Mouse (Mus musculus) heart, embryonic 15.5 days (tissue): ENCODE results near the gene 1600002K03Rik. TPM values are rescaled to one million over a fixed set of nuclear protein-coding genes. Genes with fewer than 3 reads are reported as not detected.

Experiments used
- ATAC-seq: fragments of 200-750 bp; cut with Nextera tagmentation; replicated peaks from 2 replicates; pipeline ENCODE4 v1.8.0; 2017; ENCODE audit warnings: low read depth, moderate TSS enrichment; ENCODE audit not compliant: insufficient number of reproducible peaks, insufficient read depth, low FRiP score
- H3K27ac ChIP-seq: fragments of 300-500 bp; sonication (generic); 2 replicates; pipeline ENCODE4 v1.5.1; 2015; ENCODE audit warnings: mild to moderate bottlenecking, inconsistent platforms
- H3K27me3 ChIP-seq: fragments of 300-500 bp; sonication (generic); 2 replicates; pipeline ENCODE4 v1.6.1; 2015; ENCODE audit warnings: inconsistent platforms
- H3K36me3 ChIP-seq: fragments of 300-500 bp; sonication (generic); 2 replicates; pipeline ENCODE4 v1.6.1; 2015; ENCODE audit warnings: mild to moderate bottlenecking, inconsistent platforms
- H3K4me1 ChIP-seq: fragments of 300-500 bp; sonication (generic); replicated peaks from 2 replicates; pipeline ENCODE4 v1.6.1; 2015; ENCODE audit warnings: inconsistent platforms
- H3K4me2 ChIP-seq: fragments of 300-500 bp; sonication (generic); 2 replicates; pipeline ENCODE4 v1.6.1; 2015; ENCODE audit warnings: inconsistent platforms, mild to moderate bottlenecking, moderate library complexity
- H3K4me3 ChIP-seq: fragments of 300-500 bp; sonication (generic); 2 replicates; pipeline ENCODE4 v1.5.1; 2015; ENCODE audit warnings: mild to moderate bottlenecking, inconsistent platforms
- H3K9ac ChIP-seq: fragments of 300-500 bp; sonication (generic); 2 replicates; pipeline ENCODE4 v1.6.1; 2015; ENCODE audit warnings: mild to moderate bottlenecking, inconsistent platforms
- H3K9me3 ChIP-seq: fragments of 300-500 bp; sonication (generic); replicated peaks from 2 replicates; pipeline ENCODE4 v1.6.1; 2016; ENCODE audit warnings: inconsistent platforms
- WGBS: fragments of 180-500 bp; shearing (Covaris S2); methylation state at CpG from one replicate; pipeline ENCODE4 v1.1.7; 2015; ENCODE audit warnings: mixed read lengths; 5-methylcytosine and 5-hydroxymethylcytosine counted together
- polyA plus RNA-seq: library from polyadenylated mRNA; unstranded; fragments of >200 nt; fragmentation: Nextera tagmentation; extraction: Ambion mirVana; gene quantifications from 2 replicates; pipeline ENCODE4 v1.2.1, GENCODE M21; 2015

The 1600002K03Rik gene
- polyA plus RNA-seq, 1 experiment from 2014 or later = 7.7 TPM

GRCm38 (mm10) chr10:80141786-80142529 lies 30.8 kb upstream of the 1600002K03Rik start:
- peak overlapping the region; percentile 82 for H3K4me2 ChIP-seq
- H3K36me3 ChIP-seq = peaks cover 32% of the 10 kb centered on the region
- WGBS = 1% methylated on average over 43 of the region's 43 CpGs
- peak overlapping the region; percentile 90 for H3K9ac ChIP-seq
- peak overlapping the region; percentile 87 for H3K27ac ChIP-seq
- peaks cover 14% of the 10 kb centered on the region for H3K27me3 ChIP-seq
- peak; percentile 85 for ATAC-seq
- H3K4me1 ChIP-seq = peaks cover 85% of the 10 kb centered on the region
- H3K9me3 ChIP-seq = no peaks in the 10 kb centered on the region
- peak overlapping the region; percentile 78 for H3K4me3 ChIP-seq

GRCm38 (mm10) chr10:80142530-80142925 lies 30.2 kb upstream of the 1600002K03Rik start:
- Histone ChIP-seq H3K9ac (peak overlapping the region; percentile 90), H3K4me3 (peak overlapping the region; percentile 78), H3K4me1 (peaks cover 85% of the 10 kb centered on the region), H3K36me3 (peaks cover 32% of the 10 kb centered on the region), H3K4me2 (peak overlapping the region; percentile 82), H3K27me3 (0 out of 2 replicates have a peak, but pooled peaks cover 9% of the 10 kb centered on the region), H3K27ac (peak overlapping the region; percentile 87), H3K9me3 (no peaks in the 10 kb centered on the region)
- WGBS = under 1% methylated on average over 15 of the region's 15 CpGs
- no peak for ATAC-seq

DNA sequence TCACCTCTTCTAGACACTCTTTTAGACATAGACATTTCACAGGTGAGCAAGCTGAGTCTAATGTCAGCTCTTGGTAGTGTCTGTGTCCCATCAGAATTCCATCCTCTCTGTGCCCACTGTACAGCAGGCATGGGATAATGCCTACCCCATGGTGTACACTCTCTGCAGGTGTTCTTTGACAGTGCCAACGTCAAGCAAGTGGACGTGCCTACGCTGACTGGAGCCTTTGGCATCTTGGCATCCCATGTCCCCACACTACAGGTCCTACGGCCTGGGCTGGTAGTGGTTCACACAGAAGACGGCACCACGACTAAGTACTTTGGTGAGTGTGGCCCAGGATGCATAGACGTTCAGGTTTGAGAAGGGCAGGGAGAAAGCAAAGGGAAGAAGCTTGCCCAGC lies 29.1 kb upstream of the 1600002K03Rik start:
- Histone ChIP-seq H3K4me2 (peak overlapping the region; percentile 82; the same call in 1 of the 2 replicates), H3K27me3 (0 out of 2 replicates have a peak, but pooled peaks cover 2% of the 10 kb centered on the region), H3K9ac (no peak overlapping the region), H3K4me1 (peaks cover 78% of the 10 kb centered on the region), H3K27ac (no peak overlapping the region), H3K9me3 (no peaks in the 10 kb centered on the region), H3K36me3 (peaks cover 32% of the 10 kb centered on the region), H3K4me3 (peak overlapping the region; percentile 78; the same call in 1 of the 2 replicates)
- WGBS = 92% methylated on average over 7 of the region's 7 CpGs
- ATAC-seq = no peak

DNA sequence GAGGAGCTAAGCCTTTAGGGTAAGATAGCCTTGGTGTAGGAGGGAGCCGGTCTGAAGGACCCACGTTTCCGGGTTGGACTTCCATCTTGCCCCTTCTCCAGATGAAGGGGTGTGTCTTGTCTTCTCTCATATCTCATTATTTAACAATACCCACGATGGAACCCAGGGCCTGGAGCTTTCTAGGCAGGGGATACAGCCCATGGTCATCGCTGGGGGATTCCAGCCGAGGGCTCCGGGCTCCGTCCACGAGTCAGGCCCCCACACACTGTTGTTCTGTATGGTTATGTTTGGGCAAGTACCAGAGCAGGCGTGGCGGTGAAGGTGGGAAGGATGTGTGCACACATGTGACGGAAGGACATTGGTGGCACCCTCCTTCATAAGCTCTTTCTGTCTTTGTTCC lies 28.6 kb upstream of the 1600002K03Rik start:
- Histone ChIP-seq H3K9ac (no peak overlapping the region), H3K9me3 (no peaks in the 10 kb centered on the region), H3K4me2 (no peak overlapping the region), H3K27ac (no peak overlapping the region), H3K4me3 (no peak overlapping the region), H3K36me3 (peaks cover 32% of the 10 kb centered on the region), H3K4me1 (peaks cover 73% of the 10 kb centered on the region), H3K27me3 (no peaks in the 10 kb centered on the region)
- 87% methylated on average over 12 of the region's 12 CpGs for WGBS
- no peak for ATAC-seq

GRCm38 (mm10) chr10:80144864-80145838 lies 27.6 kb upstream of the 1600002K03Rik start:
- whole genome bisulfite sequencing = 72% methylated on average over 20 of the region's 20 CpGs
- no peak for ATAC-seq
- H3K27ac ChIP-seq = peak overlapping the region; percentile 100
- H3K4me3 ChIP-seq = no peak overlapping the region
- 0 out of 2 replicates have a peak overlapping the region, but pooled peaks have one; percentile 80 for H3K4me2 ChIP-seq
- no peaks in the 10 kb centered on the region for H3K9me3 ChIP-seq
- H3K27me3 ChIP-seq = no peaks in the 10 kb centered on the region
- H3K9ac ChIP-seq = peak overlapping the region; percentile 41; the same call in 1 of the 2 replicates
- H3K36me3 ChIP-seq = peaks cover 32% of the 10 kb centered on the region
- H3K4me1 ChIP-seq = peaks cover 66% of the 10 kb centered on the region

- Histone ChIP-seq H3K27me3 (no peaks in the 10 kb centered on the region), H3K4me3 (no peak overlapping the region), H3K9ac (peak overlapping the region; percentile 41; the same call in 1 of the 2 replicates), H3K9me3 (no peaks in the 10 kb centered on the region), H3K4me1 (peaks cover 64% of the 10 kb centered on the region), H3K27ac (peak overlapping the region; percentile 100), H3K36me3 (peaks cover 32% of the 10 kb centered on the region), H3K4me2 (peak overlapping the region; percentile 80; the same call in 1 of the 2 replicates)
- no peak for ATAC-seq
- WGBS = 80% methylated on average over 6 of the region's 6 CpGs
Observed at GRCm38 (mm10) chr10:80145896-80146295, 26.8 kb upstream of the 1600002K03Rik start.

- H3K9me3 ChIP-seq = no peaks in the 10 kb centered on the region
- H3K27ac ChIP-seq = peak overlapping the region; percentile 100
- H3K27me3 ChIP-seq = no peaks in the 10 kb centered on the region
- H3K9ac ChIP-seq = peak overlapping the region; percentile 41; the same call in 1 of the 2 replicates
- 53% methylated on average over 4 of the region's 4 CpGs for WGBS
- no peak for ATAC-seq
- peak overlapping the region; percentile 80; the same call in 1 of the 2 replicates for H3K4me2 ChIP-seq
- peaks cover 33% of the 10 kb centered on the region for H3K36me3 ChIP-seq
- H3K4me1 ChIP-seq = peaks cover 60% of the 10 kb centered on the region
- H3K4me3 ChIP-seq = no peak overlapping the region
Observed at GRCm38 (mm10) chr10:80146568-80147011, 26.2 kb upstream of the 1600002K03Rik start.

- Histone ChIP-seq H3K36me3 (peaks cover 35% of the 10 kb centered on the region), H3K4me3 (peak overlapping the region; percentile 76), H3K4me1 (peaks cover 63% of the 10 kb centered on the region), H3K4me2 (peak overlapping the region; percentile 80), H3K27me3 (no peaks in the 10 kb centered on the region), H3K9me3 (no peaks in the 10 kb centered on the region), H3K27ac (peak overlapping the region; percentile 100), H3K9ac (peak overlapping the region; percentile 86)
- WGBS = 46% methylated on average over 5 of the region's 5 CpGs
- no peak for ATAC-seq
Observed at GRCm38 (mm10) chr10:80147146-80147718, 25.5 kb upstream of the 1600002K03Rik start.

- WGBS = under 1% methylated on average over 40 of the region's 42 CpGs
- peak within 1 kb of the TSS; percentile 86 for H3K9ac ChIP-seq
- peaks cover 66% of the 10 kb centered on the region for H3K4me1 ChIP-seq
- H3K4me2 ChIP-seq = peak within 1 kb of the TSS; percentile 80
- peak; percentile 51 for ATAC-seq
- H3K4me3 ChIP-seq = peak within 1 kb of the TSS; percentile 76
- no peaks in the 10 kb centered on the region for H3K27me3 ChIP-seq
- peak within 1 kb of the TSS; percentile 100 for H3K27ac ChIP-seq
- H3K36me3 ChIP-seq = peaks cover 40% of the 10 kb centered on the region
- no peaks in the 10 kb centered on the region for H3K9me3 ChIP-seq
Observed at GRCm38 (mm10) chr10:80147719-80148601, 24.8 kb upstream of the 1600002K03Rik start, which contains the start of gene Midn. Gene Midn (plus strand): TSS chr10:80148272.
